Mouse (Mus musculus) megakaryocyte-erythroid progenitor cell, adult 5-6 weeks (primary cell): ENCODE data around the gene L3hypdh. TPM values are rescaled to one million over a fixed set of nuclear protein-coding genes. Genes with fewer than 3 reads are reported as not detected.

ENCODE experiments used
- ATAC-seq: replicated peaks from 2 replicates; pipeline ENCODE4 v1.8.0; 2016; ENCODE audit warnings: mild to moderate bottlenecking, inconsistent platforms; ENCODE audit not compliant: severe bottlenecking, poor library complexity, low FRiP score, low TSS enrichment
- total RNA-seq, 2 experiments: library from RNA; stranded (forward) in 1 of 2; stranded (reverse) in 1 of 2; fragments of 200-1000, 215-1000 nt in 1 of 2; fragments of >200 nt in 1 of 2; fragmentation: Nextera tagmentation in 1 of 2; gene quantifications; 2 replicates each; pipeline ENCODE4 v1.2.3; 2014 to 2017

Gene L3hypdh
- total RNA-seq (2014; fragmentation: Nextera tagmentation) = not detected in 2 replicates
- total RNA-seq (2017) = 0.80 TPM in 1 of 2 replicates, not detected in the other

GRCm38 (mm10) chr12:72085329-72086165 is at the start of gene L3hypdh, which contains the start of gene Jkamp:
Gene L3hypdh, minus strand, starts transcription at chr12:72085439.
Gene Jkamp, plus strand, starts transcription at chr12:72085589.
- ATAC-seq = peak; percentile 94

GRCm38 (mm10) chr12:72129203-72129602 is 44.0 kb upstream of the L3hypdh start:
- no peak for ATAC-seq

DNA sequence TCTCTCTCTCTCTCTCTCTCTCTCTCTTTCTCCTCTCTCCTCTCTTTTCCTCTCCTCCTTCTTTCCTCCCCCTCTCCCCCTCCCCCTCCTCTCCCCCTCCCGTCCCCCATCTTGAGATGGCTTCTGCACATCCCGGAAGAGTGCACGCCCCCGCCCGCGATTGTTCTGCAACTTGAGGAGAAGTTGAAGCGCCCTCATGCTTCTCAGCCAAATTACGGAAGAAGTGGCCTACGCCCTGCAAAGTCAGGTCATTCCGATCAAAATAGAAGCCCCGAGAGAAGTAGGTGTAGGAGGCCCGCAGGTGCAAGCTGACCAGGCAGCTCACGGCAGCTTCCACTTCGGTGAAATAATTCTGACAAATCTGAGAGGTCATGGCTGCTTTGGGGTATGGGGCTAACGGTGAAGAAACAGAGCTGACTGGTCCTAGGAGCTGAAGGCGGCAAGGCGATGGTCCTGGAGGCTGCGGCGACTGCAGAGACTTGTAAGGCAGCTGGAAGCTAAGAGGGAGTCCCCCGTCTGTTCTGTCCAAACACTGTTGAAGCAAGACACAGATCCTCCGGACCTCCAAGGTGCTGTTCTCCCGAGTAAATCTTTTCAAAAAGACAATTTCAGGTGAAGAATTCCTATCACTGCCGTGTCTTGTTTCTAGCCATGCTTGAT is 30.6 kb upstream of the L3hypdh start:
- no peak for ATAC-seq

GRCm38 (mm10) chr12:72115126-72115525 is 29.9 kb upstream of the L3hypdh start:
- ATAC-seq = no peak

DNA sequence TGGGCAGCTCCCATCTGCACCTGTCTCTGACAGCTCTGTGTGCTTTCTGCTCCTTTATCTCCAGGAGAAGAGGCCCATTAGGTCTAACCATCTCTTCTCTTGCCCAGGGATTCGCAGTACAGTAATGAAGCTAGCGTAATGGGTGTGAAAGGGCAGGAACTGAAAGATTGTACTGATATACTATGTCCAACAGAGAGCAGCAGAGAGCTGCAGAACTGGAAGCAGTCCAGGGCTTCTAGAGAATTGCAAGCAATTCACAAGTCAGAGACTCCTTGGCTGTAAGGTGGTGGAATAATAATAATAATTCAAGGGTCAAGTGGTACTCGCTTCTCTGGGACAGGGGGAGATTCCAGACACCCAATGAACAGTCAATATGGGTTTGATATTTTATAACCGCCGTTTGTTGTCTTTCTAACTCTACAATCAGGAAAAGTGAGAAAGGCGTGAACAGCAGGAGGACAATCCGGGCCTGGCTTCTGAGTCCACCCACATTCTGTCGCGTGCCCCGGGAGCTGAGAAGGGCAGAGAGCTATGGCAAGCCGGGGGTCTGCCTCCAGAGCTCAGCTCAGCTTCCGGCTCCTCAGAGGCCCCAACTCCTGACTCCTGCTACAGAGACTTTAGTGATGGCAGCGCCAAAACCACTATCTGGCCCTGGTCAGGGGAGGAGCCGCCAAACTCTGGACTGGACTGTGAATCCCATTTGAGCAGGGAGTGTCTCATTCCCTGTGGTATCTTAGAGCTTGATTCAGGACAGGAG is 19.5 kb upstream of the L3hypdh start:
- ATAC-seq = peak; percentile 96

DNA sequence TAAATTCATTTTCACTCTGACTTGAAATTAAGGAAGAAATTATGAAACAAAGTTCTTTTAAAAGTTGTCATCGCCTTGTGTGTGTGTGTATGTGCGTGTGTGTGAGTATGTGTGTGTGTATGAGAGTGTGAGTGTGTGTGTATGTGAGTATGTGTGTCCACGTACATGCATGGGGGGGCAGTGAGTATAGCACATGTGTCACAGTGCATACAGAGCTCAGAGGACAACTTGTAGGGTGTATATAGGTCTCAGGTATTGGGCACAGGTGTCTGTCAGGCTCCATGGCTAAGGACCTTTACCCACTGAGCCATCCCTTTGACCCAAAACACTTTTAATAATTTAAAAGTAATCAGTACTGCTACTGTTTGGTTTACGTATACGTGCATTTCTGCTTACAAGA is 18.8 kb upstream of the L3hypdh start:
- ATAC-seq = no peak

- ATAC-seq = no peak
Observed at GRCm38 (mm10) chr12:72102776-72103175, 17.5 kb upstream of the L3hypdh start.

- ATAC-seq = no peak
Observed at GRCm38 (mm10) chr12:72096966-72097365, 11.7 kb upstream of the L3hypdh start.

DNA sequence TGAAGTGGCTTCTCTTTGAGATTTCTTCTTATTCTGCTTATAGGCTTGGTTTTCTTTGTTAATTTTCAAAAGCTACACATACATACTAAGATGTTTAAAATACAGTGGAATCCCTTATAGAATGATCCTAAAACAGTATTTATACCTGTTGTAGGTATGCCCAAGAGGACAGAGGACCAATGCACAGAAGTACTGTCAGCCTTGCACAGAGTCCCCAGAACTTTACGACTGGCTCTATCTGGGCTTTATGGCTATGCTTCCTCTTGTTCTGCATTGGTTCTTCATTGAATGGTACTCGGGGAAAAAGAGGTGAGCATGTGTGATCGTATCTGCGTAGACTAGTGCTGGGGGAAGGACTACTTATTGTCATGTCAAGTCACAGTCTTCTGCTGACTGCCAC is 4.6 kb upstream of the L3hypdh start:
- ATAC-seq = no peak

GRCm38 (mm10) chr12:72086166-72086825 is 1.1 kb upstream of the L3hypdh start:
- no peak; the same call in 1 of the 2 replicates for ATAC-seq

- ATAC-seq = peak; percentile 31
Observed at GRCm38 (mm10) chr12:72085024-72085328, 263 bp downstream of the L3hypdh start.

DNA sequence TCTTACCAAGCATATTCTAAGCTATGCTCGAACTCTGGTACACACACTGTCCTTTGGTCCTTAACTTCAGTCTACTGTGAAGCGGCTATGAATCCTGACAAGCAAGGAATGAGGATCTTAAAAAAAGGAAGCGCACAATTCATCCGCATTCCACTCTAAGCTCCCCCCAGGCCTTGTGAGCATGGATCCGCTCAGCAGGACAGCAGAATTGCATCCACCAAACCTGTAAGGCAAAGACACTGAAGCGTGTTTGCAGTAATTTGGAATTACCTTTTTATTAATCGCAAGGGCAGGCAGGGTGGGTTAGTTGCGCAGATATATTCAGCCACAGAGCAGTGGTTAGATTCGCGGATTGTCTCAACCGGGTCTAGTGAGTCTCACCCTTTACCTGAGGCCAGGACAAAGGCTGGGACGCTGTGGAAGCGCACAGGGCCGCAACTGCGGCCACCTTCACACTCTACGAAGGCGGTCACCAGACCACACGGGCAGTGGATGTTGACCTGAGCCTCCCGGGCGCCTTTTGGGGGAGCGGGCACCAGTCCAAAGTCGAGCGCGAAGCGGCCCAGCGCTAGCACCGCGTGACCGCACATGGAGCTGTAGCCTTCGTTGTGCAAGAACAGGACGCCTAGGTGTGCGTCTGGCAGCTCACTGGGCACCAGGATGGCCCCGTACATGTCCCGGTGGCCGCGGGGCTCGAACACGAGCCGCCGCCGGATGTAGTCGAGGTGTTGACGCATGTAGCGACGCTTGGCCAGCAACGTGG is 797 bp downstream of the L3hypdh start:
- peak; percentile 0; the same call in 1 of the 2 replicates for ATAC-seq

- ATAC-seq = no peak
Observed at GRCm38 (mm10) chr12:72083265-72083664, 2.0 kb downstream of the L3hypdh start.

- no peak for ATAC-seq
Observed at GRCm38 (mm10) chr12:72082370-72082769, 2.9 kb downstream of the L3hypdh start.

GRCm38 (mm10) chr12:72081961-72082360 is 3.3 kb downstream of the L3hypdh start:
- ATAC-seq = no peak

- no peak for ATAC-seq
Observed at GRCm38 (mm10) chr12:72078248-72078647, 7.0 kb downstream of the L3hypdh start.

DNA sequence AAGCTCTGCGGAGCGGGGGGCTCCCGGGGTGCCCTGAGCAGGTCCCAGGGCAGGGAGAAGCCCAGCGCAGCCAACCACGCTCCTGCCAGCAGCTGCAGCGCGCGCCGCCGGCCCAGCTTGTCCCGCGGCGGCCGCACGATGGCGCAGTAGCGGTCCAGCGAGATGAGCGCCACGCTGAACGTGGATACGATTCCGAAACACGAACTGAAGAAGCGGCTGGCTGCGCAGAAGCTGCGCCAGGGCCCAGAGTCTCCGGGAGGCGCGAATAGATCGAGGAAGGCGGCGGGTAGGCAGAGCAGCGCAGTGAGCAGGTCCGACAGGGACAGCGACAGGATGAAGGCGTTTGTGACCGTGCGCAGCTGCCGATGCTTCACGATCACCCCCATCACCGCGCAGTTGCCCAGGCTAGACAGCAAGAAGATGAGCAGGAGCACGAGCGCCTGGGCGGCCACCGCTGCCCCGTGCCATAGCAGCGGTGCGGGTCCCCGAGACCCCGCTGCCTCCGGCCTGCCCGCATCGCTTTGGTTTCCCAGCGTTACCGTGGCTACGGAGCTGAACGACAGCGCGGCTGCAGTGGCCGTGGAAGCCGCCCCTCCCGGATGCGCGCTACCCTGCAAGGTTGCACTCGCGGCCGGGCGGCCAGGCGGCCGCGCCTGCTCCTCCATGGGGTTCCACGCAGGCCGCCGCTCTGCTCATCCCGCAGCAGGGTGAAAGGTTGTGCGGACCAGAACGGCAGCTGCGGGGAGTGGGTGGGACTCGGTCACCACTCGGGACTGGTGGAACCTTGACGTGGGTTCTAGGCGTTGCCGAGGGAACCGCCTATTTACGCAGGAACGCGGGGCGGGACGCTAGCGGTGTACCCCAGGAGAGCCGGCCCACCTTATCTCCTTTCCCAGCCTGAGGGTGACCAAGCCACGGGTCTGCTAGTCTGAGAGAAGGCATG is 14.6 kb downstream of the L3hypdh start, which contains the start of gene Gpr135:
Gpr135 (minus strand) TSS at position 799 of the 943 bp plus-strand sequence.
- peak; percentile 88 for ATAC-seq
